Mouse (Mus musculus) MEL (cell line): ENCODE data around the gene Emd. TPM values are rescaled to one million over a fixed set of nuclear protein-coding genes. Genes with fewer than 3 reads are reported as not detected.

Experiments used
- DNase-seq: peaks from one replicate; pipeline ENCODE4 v3.0.0; 2011; ENCODE audit warnings: low read depth, low spot score
- H3K27ac ChIP-seq: 2 replicates; pipeline ENCODE4 v1.5.1; 2012; ENCODE audit warnings: low read depth, mild to moderate bottlenecking, control low read depth, low read length, moderate library complexity; ENCODE audit not compliant: control insufficient read depth
- H3K27me3 ChIP-seq, 2 experiments: fragments of 150-350 bp in 1 of 2; sonication (generic) in 1 of 2; 2 replicates each; pipeline ENCODE4 v1.6.1; 2012; ENCODE audit warnings: low read length in 2 of 2, mild to moderate bottlenecking in 2 of 2, improper control_type of control experiment in 1 of 2, moderate library complexity in 1 of 2; ENCODE audit not compliant: insufficient read depth in 2 of 2, control insufficient read depth in 1 of 2
- H3K36me3 ChIP-seq, 2 experiments: 2 replicates each; pipeline ENCODE4 v1.6.1; 2012 to 2014; ENCODE audit warnings: low read length in 2 of 2, improper control_type of control experiment in 1 of 2, inconsistent platforms in 1 of 2, mild to moderate bottlenecking in 1 of 2; ENCODE audit not compliant: insufficient read depth in 2 of 2, control insufficient read depth in 1 of 2
- H3K4me1 ChIP-seq, 2 experiments: fragments of 150-350 bp in 1 of 2; sonication (generic) in 1 of 2; 2 replicates each; pipeline ENCODE4 v1.6.1; 2012; ENCODE audit warnings: low read length in 2 of 2, improper control_type of control experiment in 1 of 2, mild to moderate bottlenecking in 1 of 2; ENCODE audit not compliant: insufficient read depth in 2 of 2, control insufficient read depth in 1 of 2
- H3K4me3 ChIP-seq, 2 experiments: fragments of 150-350 bp in 1 of 2; sonication (generic) in 1 of 2; 2 replicates each; pipeline ENCODE4 v1.5.1; 2012; ENCODE audit warnings: low read depth in 2 of 2, low read length in 2 of 2, mild to moderate bottlenecking in 2 of 2, moderate library complexity in 2 of 2, control low read depth in 1 of 2, improper control_type of control experiment in 1 of 2; ENCODE audit not compliant: control insufficient read depth in 1 of 2, insufficient read depth in 1 of 2
- H3K79me2 ChIP-seq: 2 replicates; pipeline ENCODE4 v1.6.1; 2012; ENCODE audit warnings: mild to moderate bottlenecking, low read length, moderate library complexity; ENCODE audit not compliant: control insufficient read depth, poor library complexity, insufficient read depth
- H3K9ac ChIP-seq: 2 replicates; pipeline ENCODE4 v1.6.1; 2012; ENCODE audit warnings: low read depth, mild to moderate bottlenecking, control low read depth, low read length, moderate library complexity; ENCODE audit not compliant: control insufficient read depth, poor library complexity, severe bottlenecking
- H3K9me3 ChIP-seq: fragments of 150-350 bp; sonication (generic); replicated peaks from 2 replicates; pipeline ENCODE4 v1.6.1; 2012; ENCODE audit warnings: mild to moderate bottlenecking, low read length, improper control_type of control experiment, moderate library complexity; ENCODE audit not compliant: insufficient read depth
- ELF1 ChIP-seq: IDR thresholded peaks from 2 replicates; pipeline ENCODE4 v1.6.1; 2014; ENCODE audit warnings: low read depth, mild to moderate bottlenecking, inconsistent platforms, low read length, improper control_type of control experiment, moderate library complexity
- EP300 ChIP-seq, 2 experiments: IDR thresholded peaks; 2 replicates each; pipeline ENCODE4 v1.6.1; 2011; ENCODE audit warnings: improper control_type of control experiment in 2 of 2, low read length in 2 of 2, low read depth in 1 of 2, mild to moderate bottlenecking in 1 of 2
- ETS1 ChIP-seq: IDR thresholded peaks from 2 replicates; pipeline ENCODE4 v1.6.1; 2012; ENCODE audit warnings: low read depth, mild to moderate bottlenecking, inconsistent platforms, low read length, improper control_type of control experiment, moderate library complexity
- KAT2A ChIP-seq: conservative IDR thresholded peaks from 2 replicates; pipeline ENCODE4 v1.6.1; 2012; ENCODE audit warnings: low read depth, low read length, improper control_type of control experiment, inconsistent platforms
- MAFK ChIP-seq: IDR thresholded peaks from 2 replicates; pipeline ENCODE4 v1.6.1; 2011; ENCODE audit warnings: low read depth, mild to moderate bottlenecking, low read length, improper control_type of control experiment, borderline replicate concordance
- MAZ ChIP-seq: IDR thresholded peaks from 2 replicates; pipeline ENCODE4 v1.6.1; 2012; ENCODE audit warnings: low read depth, mild to moderate bottlenecking, inconsistent platforms, low read length, improper control_type of control experiment
- NRF1 ChIP-seq: IDR thresholded peaks from 2 replicates; pipeline ENCODE4 v1.6.1; 2014; ENCODE audit warnings: low read depth, mild to moderate bottlenecking, inconsistent platforms, low read length, improper control_type of control experiment, moderate library complexity; ENCODE audit not compliant: poor library complexity, insufficient read depth, severe bottlenecking
- POLR2A ChIP-seq, 2 experiments: IDR thresholded peaks; 2 replicates each; pipeline ENCODE4 v1.6.1; 2011 to 2012; ENCODE audit warnings: low read length in 2 of 2, mild to moderate bottlenecking in 2 of 2, control low read depth in 1 of 2, improper control_type of control experiment in 1 of 2, low read depth in 1 of 2, moderate library complexity in 1 of 2; ENCODE audit not compliant: control insufficient read depth in 1 of 2, insufficient read depth in 1 of 2, poor library complexity in 1 of 2
- POLR2AphosphoS2 ChIP-seq: IDR thresholded peaks from 2 replicates; pipeline ENCODE4 v1.6.1; 2011; ENCODE audit warnings: low read length, improper control_type of control experiment
- polyA plus RNA-seq, 2 experiments: library from polyadenylated mRNA; stranded (reverse) in 1 of 2; unstranded in 1 of 2; fragments of >175 nt in 1 of 2; fragments of >200 nt in 1 of 2; gene quantifications; 2 replicates each; pipeline versions ENCODE4 v1.2.1 to v1.2.4; 2012; ENCODE audit warnings: low replicate concordance in 2 of 2, low read depth in 1 of 2; ENCODE audit not compliant: insufficient read length in 2 of 2, insufficient read depth in 1 of 2, missing spikeins in 1 of 2
- total RNA-seq: library from RNA; depleted of rRNA; stranded (reverse); fragments of 300-350 nt; gene quantifications from 2 replicates; pipeline ENCODE4 v1.2.3, GENCODE M21; 2012

Emd gene
- total and polyA plus RNA-seq, 3 experiments: 55.5 to 157 (median 130) TPM

GRCm38 (mm10) chrX:74296538-74297448 is 42.3 kb downstream of the Emd start, which contains the start of gene Atp6ap1 (continued):
- TF ChIP-seq EP300 (IDR thresholded peaks at IDR 0.05; ENCODE audit: low read depth in 1 of 2, low read length in 2 of 2) (no peak), MAZ (no peak), KAT2A (no peak), POLR2A (IDR thresholded peaks at IDR 0.05; ENCODE audit: control insufficient read depth in 1 of 2, insufficient read depth in 1 of 2, low read depth in 1 of 2, low read length in 2 of 2, poor library complexity in 1 of 2) (peak; percentile 75 to 87), POLR2AphosphoS2 (peak; percentile 82)

GRCm38 (mm10) chrX:74298348-74298747 is 43.9 kb downstream of the Emd start:
- no peak for TF ChIP-seq EP300 (IDR thresholded peaks at IDR 0.05; ENCODE audit: low read depth in 1 of 2, low read length in 2 of 2)
- TF ChIP-seq MAZ: no peak
- TF ChIP-seq MAFK: 0 out of 2 replicates have a peak, but pooled peaks have one; percentile 10
- no peak for TF ChIP-seq NRF1
- Histone ChIP-seq H3K4me3 (no peak overlapping the region), H3K4me1 (peaks cover 3 to 8% of the 10 kb centered on the region in 2 experiments; a peak in 3 of 4 replicates), H3K27me3 (no peaks in the 10 kb centered on the region), H3K27ac (no peak overlapping the region), H3K9ac (no peak overlapping the region), H3K9me3 (no peaks in the 10 kb centered on the region), H3K79me2 (peaks cover 10% of the 10 kb centered on the region), H3K36me3 (peaks cover 0 to 16% of the 10 kb centered on the region in 2 experiments; a peak in 3 of 4 replicates)
- no peak for DNase-seq

- Histone ChIP-seq H3K36me3 (peaks cover 0 to 11% of the 10 kb centered on the region in 2 experiments; a peak in 3 of 4 replicates), H3K9ac (no peak overlapping the region), H3K79me2 (peaks cover 10% of the 10 kb centered on the region), H3K4me1 (peaks cover 6% of the 10 kb centered on the region in 2 experiments; a peak in 3 of 4 replicates), H3K4me3 (no peak overlapping the region), H3K27ac (peak overlapping the region; percentile 38; the same call in 1 of the 2 replicates), H3K9me3 (no peaks in the 10 kb centered on the region), H3K27me3 (no peaks in the 10 kb centered on the region)
- peak; percentile 66 for DNase-seq
- TF ChIP-seq ELF1 (peak; percentile 59; the same call in 1 of the 2 replicates), ETS1 (peak; percentile 46; the same call in 1 of the 2 replicates), MAFK (no peak)
Observed at GRCm38 (mm10) chrX:74299721-74300120, 45.2 kb downstream of the Emd start.
